Mouse (Mus musculus) liver, embryonic 14.5 days (tissue): Measurements from ENCODE around the gene Frem3. TPM values are rescaled to one million over a fixed set of nuclear protein-coding genes. Genes with fewer than 3 reads are reported as not detected.

ENCODE experiments used
- ATAC-seq: fragments of 200-750 bp; cut with Nextera tagmentation; 2 replicates; pipeline ENCODE4 v1.8.0; 2017; ENCODE audit warnings: moderate number of reproducible peaks, mild to moderate bottlenecking, moderate library complexity; ENCODE audit not compliant: insufficient read depth
- DNase-seq, 3 experiments: peaks; one replicate each; pipeline ENCODE4 v3.0.0-alpha.2; 2012 to 2013; ENCODE audit warnings: low read depth in 3 of 3, low spot score in 3 of 3
- H3K27ac ChIP-seq: fragments of 300-500 bp; sonication (generic); 2 replicates; pipeline ENCODE4 v1.5.1; 2014; ENCODE audit warnings: moderate library complexity, mild to moderate bottlenecking, control low read depth, inconsistent platforms
- H3K27me3 ChIP-seq: fragments of 300-500 bp; sonication (generic); 2 replicates; pipeline ENCODE4 v1.6.1; 2014; ENCODE audit warnings: mild to moderate bottlenecking, low read length, moderate library complexity; ENCODE audit not compliant: control insufficient read depth, insufficient read depth
- H3K36me3 ChIP-seq: fragments of 300-500 bp; sonication (generic); replicated peaks from 2 replicates; pipeline ENCODE4 v1.6.1; 2014; ENCODE audit warnings: low read depth; ENCODE audit not compliant: control insufficient read depth, insufficient read depth
- H3K4me1 ChIP-seq, 2 experiments: fragments of 200-500 bp in 1 of 2; fragments of 300-500 bp in 1 of 2; sonication (generic) in 1 of 2; replicated peaks; 2 replicates each; pipeline ENCODE4 v1.6.1; 2012 to 2014; ENCODE audit warnings: antibody characterized with exemption in 1 of 2, inconsistent platforms in 1 of 2, low read length in 1 of 2; ENCODE audit not compliant: control insufficient read depth in 2 of 2, insufficient read depth in 2 of 2
- H3K4me2 ChIP-seq: fragments of 300-500 bp; sonication (generic); 2 replicates; pipeline ENCODE4 v1.6.1; 2014; ENCODE audit warnings: low read depth, mild to moderate bottlenecking, control low read depth, moderate library complexity
- H3K4me3 ChIP-seq, 2 experiments: fragments of 200-500 bp in 1 of 2; fragments of 300-500 bp in 1 of 2; sonication (generic) in 1 of 2; 2 replicates each; pipeline ENCODE4 v1.5.1; 2012 to 2014; ENCODE audit warnings: low read depth in 2 of 2, low read length in 2 of 2, mild to moderate bottlenecking in 2 of 2, control low read depth in 1 of 2, inconsistent platforms in 1 of 2, moderate library complexity in 1 of 2; ENCODE audit not compliant: insufficient read depth in 1 of 2
- H3K9ac ChIP-seq: fragments of 300-500 bp; sonication (generic); replicated peaks from 2 replicates; pipeline ENCODE4 v1.6.1; 2014; ENCODE audit warnings: mild to moderate bottlenecking, control low read depth, moderate library complexity
- H3K9me3 ChIP-seq: fragments of 300-500 bp; sonication (generic); 2 replicates; pipeline ENCODE4 v1.6.1; 2016; ENCODE audit warnings: low read length, mixed read lengths; ENCODE audit not compliant: control insufficient read depth
- CTCF ChIP-seq: IDR thresholded peaks from 2 replicates; pipeline ENCODE4 v1.5.1; 2016; ENCODE audit warnings: antibody characterized with exemption, low read depth, control low read depth
- EP300 ChIP-seq: IDR thresholded peaks from 2 replicates; pipeline ENCODE4 v1.6.1; 2016; ENCODE audit warnings: antibody characterized with exemption, low read depth
- WGBS: fragments of 180-500 bp; shearing (Covaris S2); extraction: QIAGEN DNeasy Blood & Tissue Kit; methylation state at CpG from one replicate; pipeline ENCODE4 v1.1.7; 2014; ENCODE audit not compliant: insufficient replicate concordance; 5-methylcytosine and 5-hydroxymethylcytosine counted together
- polyA plus RNA-seq, 2 experiments: library from polyadenylated mRNA; depleted of rRNA in 1 of 2; stranded (reverse) in 1 of 2; unstranded in 1 of 2; fragments of >200 nt; fragmentation: Nextera tagmentation in 1 of 2; extraction: Ambion mirVana in 1 of 2; gene quantifications; 2 replicates each; pipeline versions ENCODE4 v1.2.1 to v1.2.3; 2012 to 2014

The Frem3 gene
- polyA plus RNA-seq, 2 experiments, result 0.09 to 0.13 TPM

- ATAC-seq (no peak), DNase-seq (no peak)
- Histone ChIP-seq H3K9me3 (no peaks in the 10 kb centered on the region), H3K36me3 (no peaks in the 10 kb centered on the region), H3K27me3 (no peaks in the 10 kb centered on the region), H3K27ac (no peak overlapping the region), H3K9ac (no peak overlapping the region), H3K4me1 (peaks cover 4 to 6% of the 10 kb centered on the region in 2 experiments), H3K4me2 (no peak overlapping the region), H3K4me3 (no peak overlapping the region)
- TF ChIP-seq EP300 (no peak), CTCF (no peak)
- 43% methylated on average over 1 of the region's 1 CpGs for WGBS
Observed at GRCm38 (mm10) chr8:80572417-80573061, 38.3 kb upstream of the Frem3 start.

GRCm38 (mm10) chr8:80577126-80577525 lies 33.8 kb upstream of the Frem3 start:
- Histone ChIP-seq H3K9ac (no peak overlapping the region), H3K27me3 (no peaks in the 10 kb centered on the region), H3K4me1 (no peaks in the 10 kb centered on the region), H3K27ac (no peak overlapping the region), H3K4me2 (no peak overlapping the region), H3K4me3 (no peak overlapping the region), H3K9me3 (no peaks in the 10 kb centered on the region), H3K36me3 (no peaks in the 10 kb centered on the region)
- 75% methylated on average over 2 of the region's 2 CpGs for WGBS
- no peak for ATAC-seq
- no peak for DNase-seq
- TF ChIP-seq CTCF, result no peak
- no peak for TF ChIP-seq EP300

- WGBS, result 56% methylated on average over 1 of the region's 1 CpGs
- DNase-seq (no peak), ATAC-seq (no peak)
- Histone ChIP-seq H3K27me3 (no peaks in the 10 kb centered on the region), H3K4me1 (no peaks in the 10 kb centered on the region), H3K4me2 (no peak overlapping the region), H3K27ac (no peak overlapping the region), H3K9ac (no peak overlapping the region), H3K9me3 (no peaks in the 10 kb centered on the region), H3K4me3 (no peak overlapping the region), H3K36me3 (no peaks in the 10 kb centered on the region)
- TF ChIP-seq EP300 (no peak), CTCF (no peak)
Observed at GRCm38 (mm10) chr8:80579038-80579437, 31.8 kb upstream of the Frem3 start.

- H3K4me1 ChIP-seq, result no peaks in the 10 kb centered on the region
- H3K36me3 ChIP-seq, result no peaks in the 10 kb centered on the region
- H3K9me3 ChIP-seq, result no peaks in the 10 kb centered on the region
- H3K4me2 ChIP-seq, result no peak overlapping the region
- H3K27me3 ChIP-seq, result no peaks in the 10 kb centered on the region
- DNase-seq (no peak), ATAC-seq (no peak)
- H3K9ac ChIP-seq, result no peak overlapping the region
- H3K27ac ChIP-seq, result no peak overlapping the region
- 67% methylated on average over 5 of the region's 5 CpGs for WGBS
- no peak for TF ChIP-seq EP300
- no peak for TF ChIP-seq CTCF
- no peak overlapping the region for H3K4me3 ChIP-seq
Observed at GRCm38 (mm10) chr8:80592626-80593025, 18.3 kb upstream of the Frem3 start.

- 71% methylated on average over 6 of the region's 6 CpGs for WGBS
- DNase-seq, result no peak
Observed at GRCm38 (mm10) chr8:80600600-80601170, 10.2 kb upstream of the Frem3 start.

More at GRCm38 (mm10) chr8:80600600-80601170, 10.2 kb upstream of the Frem3 start:
- H3K4me1 ChIP-seq, result no peaks in the 10 kb centered on the region
- H3K9ac ChIP-seq, result no peak overlapping the region
- no peaks in the 10 kb centered on the region for H3K9me3 ChIP-seq
- no peak overlapping the region for H3K27ac ChIP-seq
- no peaks in the 10 kb centered on the region for H3K36me3 ChIP-seq
- H3K4me2 ChIP-seq, result no peak overlapping the region
- no peak for ATAC-seq
- TF ChIP-seq EP300 (no peak), CTCF (no peak)
- H3K4me3 ChIP-seq, result no peak overlapping the region
- no peaks in the 10 kb centered on the region for H3K27me3 ChIP-seq
